Mouse (Mus musculus): Measurements from ENCODE around the gene Mrps2. TPM values are rescaled to one million over a fixed set of nuclear protein-coding genes. Genes with fewer than 3 reads are reported as not detected.

Gene Mrps2
- polyA plus RNA-seq, 1 experiment from 2014 or later, result 67.8 TPM

DNA sequence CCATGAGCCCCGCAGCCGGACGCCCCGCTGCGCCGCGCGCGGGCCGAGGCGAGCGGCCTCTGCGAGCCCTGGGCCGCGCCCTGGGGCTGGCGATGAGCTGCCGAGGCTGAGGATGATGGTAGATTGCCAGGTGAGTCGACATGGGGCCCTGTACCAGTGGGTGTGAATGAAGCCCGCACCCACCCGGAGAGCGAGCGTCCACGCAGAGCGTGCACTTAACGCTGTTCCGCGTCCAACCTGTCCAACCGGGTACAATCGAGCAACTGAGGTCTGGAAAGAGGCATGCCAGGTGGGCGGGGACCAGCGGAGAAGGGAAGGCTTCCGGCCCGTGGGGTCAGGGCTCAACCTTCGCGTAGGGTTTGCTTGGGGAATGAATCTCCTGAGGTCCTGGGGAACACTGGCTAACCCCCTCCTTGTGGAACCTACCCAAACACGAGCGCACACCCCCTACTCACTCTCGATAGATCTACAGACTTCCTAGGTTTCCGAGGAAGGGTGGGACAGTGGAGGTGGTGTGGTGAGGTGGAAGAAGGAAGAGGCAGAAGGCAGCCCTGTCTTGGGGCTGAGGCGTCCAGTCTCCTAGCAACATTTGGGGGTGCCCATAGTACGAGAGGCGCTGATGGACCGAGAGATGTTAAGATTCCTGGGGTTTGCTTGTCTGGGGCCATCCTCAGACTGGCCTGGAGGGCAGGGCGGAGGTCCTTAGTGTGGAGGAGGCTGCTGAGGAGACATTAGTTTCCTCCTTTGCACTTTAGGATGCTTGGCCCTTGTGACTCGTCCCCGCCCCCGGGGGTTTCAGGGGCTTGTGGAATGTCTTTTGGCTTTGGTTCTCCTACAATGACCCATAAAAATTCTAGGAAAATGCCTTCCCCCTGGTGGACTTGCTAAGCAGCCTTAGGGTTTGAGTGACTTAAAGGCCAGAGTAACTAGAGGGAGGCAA lies 45.8 kb downstream of the Mrps2 start:
- Histone ChIP-seq H3K4me3 (peak overlapping the region; percentile 84), H3K27me3 (ENCODE audit: low read depth, poor library complexity, severe bottlenecking) (peaks cover 16% of the 10 kb centered on the region), H3K36me3 (peaks cover 14% of the 10 kb centered on the region; the same call in 1 of the 2 replicates), H3K9me3 (replicated peaks) (no peaks in the 10 kb centered on the region), H3K27ac (replicated peaks) (peak overlapping the region; percentile 91), H3K4me1 (peaks cover 59% of the 10 kb centered on the region)
- 7% methylated on average over 47 of the region's 47 CpGs for WGBS
- DNase-seq (ENCODE audit: low spot score), result peak; percentile 58

DNA sequence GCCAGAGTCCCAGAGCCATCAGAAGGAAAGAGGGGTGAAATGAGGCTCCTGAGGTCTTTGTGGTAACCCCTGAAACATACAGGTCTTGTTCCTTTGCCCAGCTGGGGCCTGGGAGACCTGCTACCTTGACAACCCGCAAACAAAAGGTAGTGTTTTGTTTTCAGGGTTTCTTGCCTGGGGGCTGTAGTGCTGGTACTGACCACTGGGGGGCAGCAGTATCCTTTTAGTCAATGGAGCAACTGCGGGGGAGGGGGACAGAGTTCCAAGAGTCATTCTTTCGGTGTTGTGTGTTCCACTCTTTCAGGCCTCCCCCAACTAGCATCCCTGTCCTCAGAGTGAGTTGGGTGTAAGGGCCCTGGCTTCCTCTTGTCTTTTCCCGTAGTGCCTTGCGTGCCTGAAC lies 46.6 kb downstream of the Mrps2 start:
- no peaks in the 10 kb centered on the region for H3K9me3 ChIP-seq (replicated peaks)
- peak overlapping the region; percentile 84 for H3K4me3 ChIP-seq
- peak; percentile 87 for DNase-seq (ENCODE audit: low spot score)
- peaks cover 16% of the 10 kb centered on the region for H3K27me3 ChIP-seq (ENCODE audit: low read depth, poor library complexity, severe bottlenecking)
- peaks cover 62% of the 10 kb centered on the region for H3K4me1 ChIP-seq
- H3K36me3 ChIP-seq, result peaks cover 14% of the 10 kb centered on the region; the same call in 1 of the 2 replicates
- 15% methylated on average over 5 of the region's 5 CpGs for WGBS
- peak overlapping the region; percentile 91 for H3K27ac ChIP-seq (replicated peaks)

DNA sequence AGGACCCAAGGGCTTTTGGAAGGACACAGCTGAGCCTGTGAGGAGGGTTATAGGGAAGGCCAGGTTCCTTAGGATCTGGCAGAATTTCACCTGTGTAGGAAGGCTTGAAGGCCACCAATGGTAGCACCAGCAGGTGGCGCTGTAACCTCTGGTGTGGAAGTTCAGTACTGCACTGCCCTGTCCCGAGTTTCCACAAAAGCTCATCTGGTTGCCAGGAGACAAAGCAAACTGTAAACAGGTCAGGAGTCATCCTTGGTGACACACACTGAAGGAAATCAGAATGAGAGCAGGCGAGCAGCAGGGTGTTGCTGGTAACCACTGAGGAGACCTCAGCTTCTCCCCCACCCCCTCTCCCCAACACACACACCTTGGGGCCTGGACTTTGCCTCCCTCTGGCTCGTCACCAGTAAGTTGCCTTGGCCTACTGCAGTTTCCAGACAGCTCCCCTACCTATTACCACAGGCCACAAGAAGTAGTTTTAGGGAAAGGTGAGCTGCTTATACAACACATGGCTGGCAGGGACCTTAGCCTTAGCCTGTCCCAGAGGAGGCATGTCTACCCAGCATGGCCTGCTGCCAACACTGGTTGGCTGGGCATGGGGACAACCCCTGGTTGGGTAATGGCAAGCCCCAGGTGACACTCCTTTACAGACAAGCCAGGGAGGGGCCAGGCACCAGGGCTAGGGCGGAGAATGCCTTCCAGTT lies 49.5 kb downstream of the Mrps2 start:
- H3K27ac ChIP-seq (replicated peaks), result no peak overlapping the region
- DNase-seq (ENCODE audit: low spot score), result peak; percentile 67
- H3K36me3 ChIP-seq, result peaks cover 19% of the 10 kb centered on the region
- no peak overlapping the region for H3K4me3 ChIP-seq
- H3K9me3 ChIP-seq (replicated peaks), result no peaks in the 10 kb centered on the region
- H3K27me3 ChIP-seq (ENCODE audit: low read depth, poor library complexity, severe bottlenecking), result 0 out of 2 replicates have a peak, but pooled peaks cover 3% of the 10 kb centered on the region
- peaks cover 76% of the 10 kb centered on the region for H3K4me1 ChIP-seq
- WGBS, result 42% methylated on average over 5 of the region's 5 CpGs

DNA sequence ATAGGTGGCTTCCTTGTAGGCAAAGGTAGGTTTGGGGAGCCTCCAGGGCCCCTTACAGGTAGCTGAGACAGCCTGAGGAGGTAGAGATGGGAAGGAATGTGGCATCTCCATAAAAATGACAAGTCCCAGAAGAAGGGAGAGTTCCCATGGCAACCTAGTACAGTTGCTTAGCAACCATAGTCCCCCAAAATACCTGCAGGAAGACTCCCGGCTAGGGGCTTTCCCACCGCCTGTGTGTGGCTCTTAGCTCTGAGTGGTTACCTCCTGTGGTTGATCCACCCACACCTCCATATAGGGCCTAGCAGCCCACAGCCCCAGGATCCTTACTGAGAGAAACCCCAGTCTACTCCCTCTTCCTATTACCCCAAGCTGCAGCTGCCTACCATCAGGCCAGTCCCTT lies 50.4 kb downstream of the Mrps2 start:
- peaks cover 22% of the 10 kb centered on the region for H3K36me3 ChIP-seq
- 35% methylated on average over 2 of the region's 2 CpGs for WGBS
- 0 out of 2 replicates have a peak, but pooled peaks cover 3% of the 10 kb centered on the region for H3K27me3 ChIP-seq (ENCODE audit: low read depth, poor library complexity, severe bottlenecking)
- H3K4me3 ChIP-seq, result no peak overlapping the region
- H3K9me3 ChIP-seq (replicated peaks), result no peaks in the 10 kb centered on the region
- no peak overlapping the region for H3K27ac ChIP-seq (replicated peaks)
- H3K4me1 ChIP-seq, result peaks cover 71% of the 10 kb centered on the region
- no peak for DNase-seq (ENCODE audit: low spot score)

DNA sequence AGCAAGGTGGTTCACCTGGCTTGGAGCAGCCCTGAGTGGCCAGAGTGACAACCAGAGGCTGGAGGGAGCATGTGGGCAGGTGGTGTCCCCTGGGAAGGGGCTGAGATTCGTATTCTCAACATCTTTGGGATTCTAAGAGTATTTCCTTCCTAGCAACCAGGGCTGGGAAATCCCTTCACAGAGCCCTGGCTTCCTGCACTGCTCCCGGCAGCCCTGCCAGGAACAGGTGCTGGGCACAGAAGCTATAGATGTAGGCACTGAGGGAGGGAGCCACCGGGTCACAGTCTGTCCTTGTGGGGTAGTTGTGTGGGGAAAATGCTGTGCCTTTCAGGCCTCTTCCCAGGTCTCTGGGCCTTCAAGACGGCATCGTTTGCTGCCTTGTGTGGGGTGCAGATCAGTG lies 52.7 kb downstream of the Mrps2 start:
- WGBS, result 66% methylated on average over 5 of the region's 5 CpGs
- Histone ChIP-seq H3K4me1 (peaks cover 71% of the 10 kb centered on the region), H3K9me3 (replicated peaks) (no peaks in the 10 kb centered on the region), H3K4me3 (no peak overlapping the region), H3K36me3 (peaks cover 18% of the 10 kb centered on the region), H3K27ac (replicated peaks) (no peak overlapping the region), H3K27me3 (ENCODE audit: low read depth, poor library complexity, severe bottlenecking) (no peaks in the 10 kb centered on the region)
- DNase-seq (ENCODE audit: low spot score), result no peak

Other genes with a start within 250 kb of the Mrps2 start
- gene Ppp1r26, start 21.3 kb upstream of the Mrps2 start, polyA plus RNA-seq (2016; fragmentation: Nextera tagmentation; extraction: Ambion mirVana), result 4.9 and 5.5 TPM in 2 replicates
- 0.94 and 1.1 TPM in 2 replicates for gene 1700007K13Rik, start 1.7 kb upstream of the Mrps2 start, polyA plus RNA-seq (2016; fragmentation: Nextera tagmentation; extraction: Ambion mirVana)
- not detected in 2 replicates for gene Gbgt1, start 28.8 kb downstream of the Mrps2 start, polyA plus RNA-seq (2016; fragmentation: Nextera tagmentation; extraction: Ambion mirVana)
- gene Gm10134, start 38.0 kb downstream of the Mrps2 start, polyA plus RNA-seq (2016; fragmentation: Nextera tagmentation; extraction: Ambion mirVana), result 0.49 TPM in 1 of 2 replicates, not detected in the other
- gene Ralgds, start 45.1 kb downstream of the Mrps2 start, polyA plus RNA-seq (2016; fragmentation: Nextera tagmentation; extraction: Ambion mirVana), result 31.5 and 45.6 TPM in 2 replicates
- gene Cel, start 95.3 kb downstream of the Mrps2 start, polyA plus RNA-seq (2016; fragmentation: Nextera tagmentation; extraction: Ambion mirVana), result not detected in 2 replicates
- 58.1 and 61.3 TPM in 2 replicates for gene Gtf3c5, start 115.7 kb downstream of the Mrps2 start, polyA plus RNA-seq (2016; fragmentation: Nextera tagmentation; extraction: Ambion mirVana)
- 4.3 and 4.5 TPM in 2 replicates for gene Gfi1b, start 153.9 kb downstream of the Mrps2 start, polyA plus RNA-seq (2016; fragmentation: Nextera tagmentation; extraction: Ambion mirVana)
- gene Tsc1, start 173.2 kb downstream of the Mrps2 start, polyA plus RNA-seq (2016; fragmentation: Nextera tagmentation; extraction: Ambion mirVana), result 21.7 and 25.7 TPM in 2 replicates
- gene Spaca9, start 231.7 kb downstream of the Mrps2 start, polyA plus RNA-seq (2016; fragmentation: Nextera tagmentation; extraction: Ambion mirVana), result 1.7 and 3.2 TPM in 2 replicates
- 0.61 and 0.72 TPM in 2 replicates for gene Ak8, start 232.1 kb downstream of the Mrps2 start, polyA plus RNA-seq (2016; fragmentation: Nextera tagmentation; extraction: Ambion mirVana)

Measured in midbrain, embryonic 10.5 days (tissue).